Mouse (Mus musculus): ENCODE data around the gene Rpl35.
"Not testable (repeated sequence)": the region's sequence is repeated elsewhere in the genome, so short reads cannot be mapped to it uniquely, and the experiment has no call there.

The Rpl35 gene

GRCm38 (mm10) chr2:39005574-39006079 is at the start of gene Rpl35:
Rpl35 (minus strand) TSS chr2:39005624.
- peak in 1 of 2 experiments; percentile 54 for DNase-seq (ENCODE audit: low spot score in 2 of 2)

DNA sequence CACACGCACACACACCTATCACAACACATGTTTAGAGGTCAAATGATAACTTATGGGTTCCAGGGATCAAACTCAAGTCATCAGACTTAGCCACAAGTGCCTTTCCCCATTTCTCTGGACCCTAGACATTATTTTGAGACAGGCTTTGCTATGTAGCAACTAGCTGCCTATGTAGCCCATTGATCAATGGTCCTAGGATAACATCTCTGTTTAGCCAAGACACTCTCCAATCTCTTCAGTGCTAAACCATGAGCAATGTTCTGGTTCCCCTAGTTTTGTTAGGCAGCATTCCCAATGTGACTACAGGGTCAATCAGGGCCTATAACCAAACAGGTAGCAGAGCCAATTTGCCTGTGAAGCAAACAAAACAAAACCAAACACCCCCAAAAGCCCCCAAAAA is 43.1 kb upstream of the Rpl35 start:
- DNase-seq (ENCODE audit: low spot score in 2 of 2) = no peak

GRCm38 (mm10) chr2:39040215-39040614 is 34.8 kb upstream of the Rpl35 start:
- no peak for DNase-seq (ENCODE audit: low spot score in 2 of 2)

GRCm38 (mm10) chr2:39031611-39032010 is 26.2 kb upstream of the Rpl35 start:
- no peak for DNase-seq (ENCODE audit: low spot score in 2 of 2)

DNA sequence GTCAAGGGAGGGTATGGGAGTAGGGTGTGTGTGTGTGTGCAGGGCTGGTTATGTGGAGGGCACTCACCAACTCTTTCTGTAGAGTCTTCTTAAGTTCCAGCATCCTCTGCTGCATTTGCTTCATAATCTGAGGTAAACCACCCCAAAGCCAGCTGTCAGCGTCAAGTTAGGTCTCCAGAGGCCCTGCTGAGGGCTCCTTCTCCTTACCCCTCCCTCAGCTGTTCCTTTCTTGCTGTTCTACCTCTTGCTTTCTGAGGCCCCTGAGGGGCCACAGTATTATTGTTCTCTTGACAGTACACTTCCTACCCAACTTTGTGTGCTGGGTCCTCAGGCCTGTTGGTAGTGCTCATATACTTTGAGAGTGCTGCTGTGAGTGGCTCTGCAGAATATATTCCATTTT is 14.6 kb upstream of the Rpl35 start:
- no peak for DNase-seq (ENCODE audit: low spot score in 2 of 2)

GRCm38 (mm10) chr2:39016581-39016980 is 11.2 kb upstream of the Rpl35 start:
- no peak for DNase-seq (ENCODE audit: low spot score in 2 of 2)

- no peak for DNase-seq (ENCODE audit: low spot score in 2 of 2)
These were observed 7.4 kb upstream of the Rpl35 start for GRCm38 (mm10) chr2:39012768-39013279.

- DNase-seq (ENCODE audit: low spot score in 2 of 2) = no peak
These were observed 6.5 kb upstream of the Rpl35 start for GRCm38 (mm10) chr2:39011971-39012370.

DNA sequence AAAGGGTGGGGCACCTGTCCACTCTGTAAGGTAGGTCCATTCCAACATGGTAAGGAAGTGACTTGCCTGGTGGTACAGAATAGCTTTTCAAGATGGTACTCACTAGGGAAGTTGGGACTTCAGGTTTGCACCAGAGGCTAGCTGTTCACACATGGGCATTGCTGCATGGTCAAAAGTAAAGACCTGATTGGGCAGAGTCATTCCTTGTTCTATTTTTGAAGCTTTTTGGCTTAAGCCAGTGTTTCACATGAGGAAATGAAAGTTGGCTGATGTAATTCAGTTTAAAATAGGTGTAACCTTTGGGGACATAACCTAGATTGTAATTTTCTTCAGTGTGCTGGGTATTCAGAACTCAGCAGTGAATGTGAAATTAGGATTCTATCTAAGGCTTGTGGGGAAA is 5.8 kb upstream of the Rpl35 start:
- no peak for DNase-seq (ENCODE audit: low spot score in 2 of 2)

DNA sequence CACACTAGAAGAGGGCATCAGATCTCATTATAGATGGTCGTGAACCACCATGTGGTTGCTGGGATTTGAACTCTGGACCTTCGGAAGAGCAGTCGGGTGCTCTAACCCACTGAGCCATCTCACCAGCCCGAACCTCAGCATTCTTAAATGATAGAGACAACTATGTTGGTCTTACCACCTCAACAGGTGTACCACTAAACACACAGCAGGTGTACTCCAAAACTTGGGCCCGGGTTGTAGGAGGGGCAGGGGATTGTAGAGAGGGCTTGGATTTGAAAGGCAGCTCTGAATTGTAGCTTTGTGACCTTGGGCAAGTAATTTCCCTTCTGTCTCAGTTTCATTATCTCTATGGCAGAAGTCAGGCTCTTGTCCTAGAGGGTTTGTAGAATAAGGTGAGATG is 4.7 kb upstream of the Rpl35 start:
- DNase-seq (ENCODE audit: low spot score in 2 of 2) = not testable (repeated sequence)

GRCm38 (mm10) chr2:39008954-39009365 is 3.5 kb upstream of the Rpl35 start:
- peak; percentile 66 to 72 for DNase-seq (ENCODE audit: low spot score in 2 of 2)

GRCm38 (mm10) chr2:39008350-39008851 is 3.0 kb upstream of the Rpl35 start:
- peak; percentile 61 to 71 for DNase-seq (ENCODE audit: low spot score in 2 of 2)

GRCm38 (mm10) chr2:39007865-39008264 is 2.4 kb upstream of the Rpl35 start:
- DNase-seq (ENCODE audit: low spot score in 2 of 2) = peak; percentile 96 to 97

GRCm38 (mm10) chr2:39006149-39006730 is 816 bp upstream of the Rpl35 start:
- no peak for DNase-seq (ENCODE audit: low spot score in 2 of 2)

GRCm38 (mm10) chr2:39004880-39005435 is 466 bp downstream of the Rpl35 start, which contains the start of gene Arpc5l:
Arpc5l (plus strand) TSS chr2:39005348.
- peak; percentile 96 for DNase-seq (ENCODE audit: low spot score in 2 of 2)

- DNase-seq (ENCODE audit: low spot score in 2 of 2) = peak; percentile 46 to 62
These were observed 1.1 kb downstream of the Rpl35 start for GRCm38 (mm10) chr2:39004372-39004771.

DNA sequence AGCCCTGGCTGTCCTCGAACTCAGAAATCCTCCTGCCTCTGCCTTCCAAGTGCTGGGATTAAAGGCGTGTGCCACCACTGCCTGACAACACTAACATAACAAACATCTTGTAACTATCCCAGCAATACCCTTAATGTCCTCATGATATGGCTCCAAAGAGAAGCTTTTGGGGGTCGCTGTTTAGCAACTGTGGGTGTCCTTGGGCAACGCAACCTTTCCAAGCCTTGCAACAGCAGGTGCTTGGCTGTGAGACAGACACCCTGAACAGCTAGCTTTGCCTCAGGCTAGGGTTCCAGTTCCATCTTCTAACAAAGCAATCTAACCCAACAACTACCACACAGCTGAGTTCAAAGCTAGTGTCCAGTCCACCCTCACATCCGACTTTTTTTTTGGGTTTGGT is 1.9 kb downstream of the Rpl35 start:
- no peak for DNase-seq (ENCODE audit: low spot score in 2 of 2)

- DNase-seq (ENCODE audit: low spot score in 2 of 2) = no peak
These were observed 2.3 kb downstream of the Rpl35 start for GRCm38 (mm10) chr2:39003106-39003505.

GRCm38 (mm10) chr2:39001866-39002265 is 3.6 kb downstream of the Rpl35 start:
- no peak for DNase-seq (ENCODE audit: low spot score in 2 of 2)

GRCm38 (mm10) chr2:39000587-39000919 is 4.9 kb downstream of the Rpl35 start:
- no peak for DNase-seq (ENCODE audit: low spot score in 2 of 2)

DNA sequence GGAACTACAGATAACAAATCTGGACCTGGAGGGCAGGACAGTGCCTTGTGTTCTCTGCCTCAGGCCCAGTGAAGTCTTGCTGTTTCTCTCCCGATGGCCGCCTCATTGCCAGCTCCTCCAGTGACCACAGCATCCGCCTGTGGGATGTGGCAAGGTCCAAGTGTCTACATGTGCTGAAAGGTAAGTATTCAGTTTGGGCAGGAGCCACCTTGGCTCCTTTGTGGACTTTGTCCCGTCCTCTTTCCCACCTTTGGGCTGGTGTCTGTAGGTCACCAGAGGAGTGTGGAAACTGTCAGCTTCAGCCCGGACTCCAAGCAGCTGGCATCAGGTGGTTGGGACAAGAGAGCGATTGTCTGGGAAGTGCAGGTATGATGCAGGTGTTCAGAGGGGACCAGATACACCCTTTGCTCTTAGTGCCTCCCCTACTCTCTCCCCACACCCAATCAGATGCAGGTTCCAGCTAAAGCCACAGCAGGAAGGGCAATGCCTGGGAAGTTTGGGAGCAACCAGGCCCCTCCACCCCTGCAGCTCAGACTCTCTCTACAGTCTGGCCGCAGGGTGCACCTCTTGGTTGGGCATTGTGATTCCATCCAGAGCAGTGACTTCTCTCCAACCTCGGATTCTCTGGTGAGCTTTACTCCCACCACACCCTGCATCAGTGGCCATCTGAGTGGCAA is 5.4 kb downstream of the Rpl35 start:
- DNase-seq (ENCODE audit: low spot score in 2 of 2) = no peak

GRCm38 (mm10) chr2:38999381-38999780 is 6.0 kb downstream of the Rpl35 start:
- no peak for DNase-seq (ENCODE audit: low spot score in 2 of 2)

Data from right cerebral cortex, postnatal 10 days (tissue).